Mouse (Mus musculus): ENCODE results near the gene Avpr1a.

Avpr1a gene

DNA sequence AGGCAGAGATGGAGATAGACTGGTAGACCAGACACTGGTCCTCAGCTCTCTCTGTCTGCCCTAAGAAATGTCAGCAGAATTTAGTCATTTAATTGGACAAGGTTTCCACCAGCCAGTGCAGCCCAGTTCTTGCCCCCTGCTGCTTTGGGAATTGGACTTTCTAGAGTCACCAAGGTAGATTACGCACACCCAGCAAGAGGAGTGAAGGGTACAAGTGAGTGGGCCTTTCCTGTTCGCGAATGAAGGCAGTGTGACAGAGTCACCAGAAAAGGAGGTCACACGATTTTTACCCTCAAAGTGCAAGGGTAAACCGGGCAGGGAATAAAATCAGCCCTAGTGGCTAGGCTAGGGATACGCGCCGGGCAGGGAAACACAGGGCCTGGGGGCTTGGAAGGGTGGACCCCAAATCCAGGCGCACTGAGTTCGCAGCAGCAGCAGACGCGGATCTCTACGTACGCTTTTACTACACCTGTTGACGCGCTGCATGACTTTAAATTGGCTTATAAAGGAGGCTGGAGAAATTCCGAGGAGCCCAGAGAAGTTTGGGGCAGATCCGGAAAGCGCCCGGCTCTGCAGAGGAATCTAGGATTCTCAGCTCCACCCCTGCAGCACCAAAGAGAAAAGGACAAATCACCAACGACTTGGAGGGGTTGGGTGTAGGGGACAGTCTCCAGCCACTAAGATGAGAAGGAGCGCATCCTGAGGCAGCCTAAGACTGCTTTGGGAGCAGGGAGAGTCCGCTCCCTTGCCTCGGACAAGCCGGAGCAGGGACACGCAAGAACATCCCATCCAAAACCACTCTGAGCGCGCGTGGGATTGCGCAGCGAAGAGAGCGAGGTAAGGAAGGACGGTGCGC, at the start of gene Avpr1a:
Avpr1a (plus strand) TSS at position 639 of the 856 bp plus-strand sequence.
- DNase-seq = no peak

GRCm38 (mm10) chr10:122402270-122402669, 46.0 kb upstream of the Avpr1a start:
- no peak for DNase-seq

DNA sequence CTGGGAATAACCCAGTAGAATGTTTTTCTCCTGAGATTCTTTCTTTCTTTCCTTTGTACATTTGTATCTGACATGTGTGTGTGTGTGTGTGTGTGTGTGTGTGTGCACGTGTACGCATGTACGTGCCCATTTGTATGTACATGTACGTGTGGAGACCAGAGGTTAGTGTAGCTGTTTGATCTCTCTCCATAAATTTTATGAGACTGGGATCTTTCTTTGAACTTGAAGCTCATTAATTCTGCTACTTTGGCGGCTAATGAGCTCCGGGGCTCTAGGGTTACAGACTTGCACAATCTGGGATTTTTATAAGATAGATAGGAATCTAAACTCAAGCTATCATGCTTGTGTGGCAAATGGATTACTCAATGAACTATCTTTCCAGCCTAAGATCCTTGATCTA, 42.0 kb upstream of the Avpr1a start:
- DNase-seq = no peak

DNA sequence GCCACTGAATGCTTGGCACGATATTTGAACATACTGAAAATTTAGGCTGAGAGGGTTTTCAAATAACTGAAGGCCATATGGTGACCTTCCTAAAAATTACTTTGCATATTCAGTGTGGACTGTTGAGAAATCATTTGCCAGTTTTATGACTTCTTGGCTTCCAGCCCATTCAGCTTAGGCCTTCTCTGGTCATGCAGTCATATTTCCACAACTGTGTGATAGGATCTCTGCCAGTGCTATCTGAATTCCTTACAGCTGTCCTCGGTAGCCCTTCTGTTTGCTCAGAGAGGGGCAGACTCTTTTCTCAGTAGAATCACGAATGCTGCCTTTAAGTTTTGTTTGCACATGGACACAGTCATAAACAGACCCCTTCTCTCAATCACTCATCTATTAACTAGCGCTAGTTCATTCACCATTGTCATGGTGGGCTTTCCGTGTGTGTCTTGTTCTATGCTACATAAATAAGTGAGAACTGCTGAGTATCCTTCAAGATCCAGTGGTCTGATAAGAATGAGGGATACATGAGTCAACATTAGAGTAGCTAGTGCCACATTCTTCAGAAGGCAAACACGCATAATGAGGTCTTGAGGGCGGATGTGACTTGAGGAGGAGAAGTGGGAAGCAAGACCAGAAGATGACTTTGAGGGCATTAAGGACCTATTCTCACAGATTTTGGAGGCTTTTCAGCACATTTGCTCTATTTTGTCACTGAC, 39.4 kb upstream of the Avpr1a start:
- peak; percentile 31 for DNase-seq

DNA sequence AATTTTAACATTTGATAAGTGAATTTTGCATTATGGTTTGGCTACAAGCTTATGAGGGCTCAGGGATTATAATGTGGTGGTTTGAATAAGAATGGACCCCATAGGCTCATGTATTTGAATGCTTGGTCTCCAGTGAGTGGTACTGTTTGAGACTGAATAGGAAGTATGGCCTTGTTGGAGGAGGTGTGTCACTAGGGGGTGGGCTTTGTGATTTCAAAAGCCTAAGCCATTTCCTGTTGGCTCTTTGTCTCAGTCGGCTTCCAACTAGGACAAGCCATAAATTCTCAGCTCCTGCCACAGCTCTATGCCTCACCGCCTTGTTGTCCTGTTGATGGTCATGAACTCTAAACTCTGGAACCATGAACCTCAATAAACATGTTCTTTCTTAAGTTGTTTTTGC, 37.5 kb upstream of the Avpr1a start:
- peak; percentile 13 for DNase-seq

- DNase-seq = no peak
Measured at GRCm38 (mm10) chr10:122432690-122433089, 15.6 kb upstream of the Avpr1a start.

DNA sequence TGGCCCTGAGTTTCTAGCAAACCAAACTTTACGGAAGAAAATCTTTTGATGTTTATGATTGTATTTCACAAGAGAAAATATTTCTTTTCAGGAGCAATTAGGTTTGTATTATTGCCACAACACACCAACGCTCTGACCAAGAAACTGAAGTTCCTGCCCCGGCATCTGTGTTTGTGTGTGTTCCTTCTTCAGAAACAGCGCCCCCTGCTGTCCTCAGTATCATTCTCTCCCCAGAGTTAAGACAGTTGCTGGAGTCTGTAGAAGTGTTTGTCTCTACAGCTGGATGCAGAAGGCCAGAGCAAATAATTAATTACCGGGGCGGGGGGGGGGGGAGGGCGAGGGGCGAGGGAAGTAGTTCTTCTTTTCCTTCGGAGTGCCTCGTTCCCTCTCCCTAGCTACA, 1.0 kb upstream of the Avpr1a start:
- peak; percentile 34 for DNase-seq

- no peak for DNase-seq
Measured at GRCm38 (mm10) chr10:122448717-122449611, 665 bp downstream of the Avpr1a start.

DNA sequence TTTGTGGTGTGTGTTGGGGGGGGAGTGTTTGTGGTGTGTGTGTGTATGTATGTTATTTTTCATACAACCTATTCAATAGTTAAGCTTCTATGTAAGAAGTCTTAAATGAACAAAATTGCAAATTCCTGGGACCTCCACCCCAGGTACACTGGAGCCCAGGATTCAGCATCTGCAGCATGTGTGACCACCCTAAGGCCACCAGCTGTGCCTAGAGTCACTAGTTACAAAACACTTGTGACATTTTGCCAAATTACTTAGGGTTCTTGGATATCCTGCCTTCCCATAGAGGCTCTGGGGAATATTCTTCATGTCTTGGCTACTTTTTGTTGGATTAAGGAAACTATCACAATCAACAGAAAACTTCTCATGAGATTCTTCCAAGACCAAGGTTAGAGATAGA, 1.6 kb downstream of the Avpr1a start:
- no peak for DNase-seq

- no peak for DNase-seq
Measured at GRCm38 (mm10) chr10:122453466-122453865, 5.2 kb downstream of the Avpr1a start.

DNA sequence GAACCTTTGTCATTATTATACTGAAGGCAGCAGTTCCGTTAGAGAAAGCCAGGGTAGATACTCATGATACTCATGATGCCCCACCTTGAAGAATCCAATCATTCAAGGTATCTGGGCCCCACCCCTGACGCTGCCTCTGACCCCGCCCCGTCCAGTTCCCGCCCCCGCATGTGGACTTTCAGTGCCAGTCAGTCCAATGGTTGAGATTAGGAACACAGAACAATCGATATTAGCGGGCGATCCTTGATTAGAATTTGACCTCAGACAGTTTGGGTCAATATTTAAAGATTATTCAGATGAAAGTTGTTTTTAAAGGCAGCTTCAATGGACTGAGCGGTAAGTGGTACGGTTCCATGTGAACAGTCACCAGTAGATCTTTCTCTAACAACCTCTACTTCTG, 7.5 kb downstream of the Avpr1a start:
- no peak for DNase-seq

DNA sequence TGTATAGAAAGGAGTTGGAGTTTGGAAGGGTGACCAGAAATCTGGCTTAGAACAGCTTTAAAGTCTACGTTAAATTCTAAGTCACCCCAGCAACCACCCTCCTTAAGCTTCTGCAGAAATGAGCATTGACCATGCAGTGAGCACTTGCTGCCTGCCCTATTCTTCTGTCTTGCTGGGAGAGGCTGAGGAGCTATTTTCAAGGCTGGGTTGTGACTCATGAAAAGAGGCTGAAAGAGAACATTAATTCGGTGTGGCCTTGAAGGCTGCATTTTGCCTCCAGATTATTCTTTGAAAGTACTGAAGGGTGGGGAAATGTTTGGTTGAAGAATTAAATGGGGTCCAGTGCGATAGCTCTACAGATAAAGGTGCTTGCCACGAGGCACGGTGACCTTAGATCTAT, 28.5 kb downstream of the Avpr1a start:
- DNase-seq = no peak

GRCm38 (mm10) chr10:122498551-122498950, 50.3 kb downstream of the Avpr1a start:
- DNase-seq = no peak

DNA sequence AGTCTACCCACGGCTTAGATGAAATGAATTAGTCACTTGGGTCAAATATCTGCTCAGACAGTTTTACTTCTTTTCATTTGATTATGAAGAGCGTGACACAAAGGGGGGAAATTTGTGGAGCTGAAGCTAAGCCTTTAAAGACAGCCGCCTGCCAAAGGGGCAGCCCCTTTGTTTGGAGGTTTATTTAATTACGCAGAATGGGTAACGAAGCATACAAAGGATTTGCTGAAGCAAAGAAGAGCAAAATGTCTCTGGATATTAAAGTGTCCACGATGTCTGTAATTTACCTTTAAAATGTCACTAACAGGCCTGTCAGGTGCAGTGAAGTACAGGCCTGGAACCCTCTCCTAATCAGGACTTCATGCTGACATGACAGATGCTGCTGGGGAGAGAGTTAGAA, 51.0 kb downstream of the Avpr1a start:
- DNase-seq = no peak
